Comparison of ENCODE assay signal across 9 mouse cellular contexts in genomic region chr1:36273288-36273687, GRCm38 (mm10). TPM values are rescaled to one million over a fixed set of nuclear protein-coding genes. Genes with fewer than 3 reads are reported as not detected.
DNase-seq lines count a peak whose midpoint lies in the region; ATAC-seq and TF ChIP-seq lines count a peak whose summit lies in the region.
"Had no signal": no experiment of that assay in that cellular context is flagged by ENCODE, and none has a peak within 500 bp of the region (broad histone marks: within the 10 kb centered on the region; RNA-seq: fewer than 3 reads in every experiment).

No protein-coding gene starts in this region.

- TF ChIP-seq POLR2A in bone marrow macrophage, adult 2 months (IDR thresholded peaks at IDR 0.05; ENCODE audit: borderline replicate concordance, low read depth, low read length): no peak

- peak overlapping the region; percentile 82 for H3K27ac ChIP-seq in bone marrow macrophage, adult 2 months (ENCODE audit: insufficient read depth, low read depth, low read length)
- peak overlapping the region; percentile 47 for H3K27ac ChIP-seq in liver, embryonic 11.5 days (ENCODE audit: low read depth, low read length)
- H3K27ac ChIP-seq in midbrain, embryonic 13.5 days: no peak overlapping the region
- H3K27ac ChIP-seq in hindbrain, embryonic 10.5 days: no peak overlapping the region
- H3K27ac ChIP-seq: embryonic facial prominence, embryonic 15.5 days had no signal

- no peak overlapping the region for H3K9ac ChIP-seq in liver, embryonic 11.5 days (ENCODE audit: low read depth, low read length)
- H3K9ac ChIP-seq in midbrain, embryonic 13.5 days (replicated peaks): no peak overlapping the region
- H3K9ac ChIP-seq: embryonic facial prominence, embryonic 15.5 days had no signal

- H3K27me3 ChIP-seq in G1E (ENCODE audit: insufficient read depth, low read length): no peaks in the 10 kb centered on the region
- H3K27me3 ChIP-seq in liver, embryonic 11.5 days (replicated peaks; ENCODE audit: control insufficient read depth, insufficient read depth, low read length): peaks cover 9% of the 10 kb centered on the region; the same call in 1 of the 2 replicates
- H3K27me3 ChIP-seq in midbrain, embryonic 13.5 days: peaks cover 13% of the 10 kb centered on the region; the same call in 1 of the 2 replicates
- H3K27me3 ChIP-seq in hindbrain, embryonic 10.5 days (ENCODE audit: insufficient read depth, poor library complexity, severe bottlenecking): peaks cover 43% of the 10 kb centered on the region

- 5% methylated on average over 9 of the region's 9 CpGs for WGBS in liver, embryonic 11.5 days
- 55% methylated on average over 9 of the region's 9 CpGs for WGBS in midbrain, embryonic 13.5 days
- WGBS in hindbrain, embryonic 10.5 days: 38% methylated on average over 9 of the region's 9 CpGs

- H3K4me3 ChIP-seq in G1E (ENCODE audit: low read depth, low read length): peak overlapping the region; percentile 73
- peak overlapping the region; percentile 70 for H3K4me3 ChIP-seq in bone marrow macrophage, adult 2 months (ENCODE audit: insufficient read depth, low read length)
- H3K4me3 ChIP-seq in liver, embryonic 11.5 days (ENCODE audit: low read depth, low read length): peak overlapping the region; percentile 14
- H3K4me3 ChIP-seq in midbrain, embryonic 13.5 days (replicated peaks): no peak overlapping the region
- no peak overlapping the region for H3K4me3 ChIP-seq in hindbrain, embryonic 10.5 days
- H3K4me3 ChIP-seq: embryonic facial prominence, embryonic 15.5 days had no signal

- peak overlapping the region; percentile 57 for H3K4me2 ChIP-seq in liver, embryonic 11.5 days
- H3K4me2 ChIP-seq in midbrain, embryonic 13.5 days (replicated peaks): no peak overlapping the region
- H3K4me2 ChIP-seq: embryonic facial prominence, embryonic 15.5 days had no signal

- peaks cover 13% of the 10 kb centered on the region for H3K9me3 ChIP-seq in G1E (replicated peaks)
- no peaks in the 10 kb centered on the region for H3K9me3 ChIP-seq in liver, embryonic 11.5 days (ENCODE audit: control insufficient read depth, low read length)
- H3K9me3 ChIP-seq in midbrain, embryonic 13.5 days: no peaks in the 10 kb centered on the region
- no peaks in the 10 kb centered on the region for H3K9me3 ChIP-seq in hindbrain, embryonic 10.5 days
- H3K9me3 ChIP-seq: embryonic facial prominence, embryonic 15.5 days had no signal

- H3K4me1 ChIP-seq in G1E (ENCODE audit: insufficient read depth, low read depth, low read length): peaks cover 90% of the 10 kb centered on the region
- peaks cover 37% of the 10 kb centered on the region for H3K4me1 ChIP-seq in bone marrow macrophage, adult 2 months (ENCODE audit: control insufficient read depth, insufficient read depth, low read length)
- H3K4me1 ChIP-seq in liver, embryonic 11.5 days (replicated peaks; ENCODE audit: control insufficient read depth, insufficient read depth, low read length): peaks cover 49% of the 10 kb centered on the region
- 0 out of 2 replicates have a peak, but pooled peaks cover 2% of the 10 kb centered on the region for H3K4me1 ChIP-seq in midbrain, embryonic 13.5 days (replicated peaks)
- H3K4me1 ChIP-seq in hindbrain, embryonic 10.5 days (replicated peaks): peaks cover 30% of the 10 kb centered on the region

- no peak for TF ChIP-seq CTCF in G1E (IDR thresholded peaks at IDR 0.05; ENCODE audit: low read depth, low read length)
- TF ChIP-seq CTCF in bone marrow macrophage, adult 2 months (IDR thresholded peaks at IDR 0.05; ENCODE audit: low read depth, low read length): no peak

- H3K36me3 ChIP-seq in G1E (replicated peaks): peaks cover 40% of the 10 kb centered on the region
- H3K36me3 ChIP-seq in liver, embryonic 11.5 days (ENCODE audit: control insufficient read depth, insufficient read depth, low read length): no peaks in the 10 kb centered on the region
- no peaks in the 10 kb centered on the region for H3K36me3 ChIP-seq in midbrain, embryonic 13.5 days
- no peaks in the 10 kb centered on the region for H3K36me3 ChIP-seq in hindbrain, embryonic 10.5 days
- H3K36me3 ChIP-seq: embryonic facial prominence, embryonic 15.5 days had no signal

- peak; percentile 86 for DNase-seq in G1E (ENCODE audit: low spot score)
- DNase-seq in liver, embryonic 11.5 days (ENCODE audit: low spot score): peak; percentile 65
- no peak for DNase-seq in hindbrain, embryonic 10.5 days (ENCODE audit: low spot score)

- ATAC-seq in G1E (ENCODE audit: extremely low read depth, insufficient number of reproducible peaks, low FRiP score, poor library complexity, severe bottlenecking): peak; percentile 74
- peak; percentile 72 to 85 for ATAC-seq in hematopoietic stem cell, adult 5-6 weeks (replicated peaks in 1 of 2; ENCODE audit: insufficient read depth in 1 of 2, low FRiP score in 2 of 2, low TSS enrichment in 1 of 2, low read depth in 1 of 2, poor library complexity in 2 of 2, severe bottlenecking in 2 of 2)
- ATAC-seq in liver, embryonic 11.5 days (replicated peaks; ENCODE audit: low FRiP score): 0 out of 2 replicates have a peak, but pooled peaks have one; percentile 28
- peak; percentile 74 for ATAC-seq in neutrophil, adult 5-6 weeks (ENCODE audit: extremely low read depth, insufficient number of reproducible peaks, low FRiP score, poor library complexity, severe bottlenecking)
- no peak for ATAC-seq in erythroblast, adult 5-6 weeks (replicated peaks; ENCODE audit: low FRiP score, poor library complexity, severe bottlenecking)
- ATAC-seq in midbrain, embryonic 13.5 days: no peak

RNA-seq across cellular contexts. Expression of gene Neurl3, which starts 1.2 kb away (rescaled TPM):
- total RNA-seq in G1E (2014; fragmentation: Nextera tagmentation) (140 and 142 TPM in 2 replicates), G1E (2017) (91.7 and 120 TPM in 2 replicates)
- 35.1 and 38.7 TPM in 2 replicates for polyA plus RNA-seq in G1E (2012)
- 168 and 181 TPM in 2 replicates for polyA plus RNA-seq in bone marrow macrophage, adult 2 months (2012; ENCODE audit: insufficient read depth, insufficient read length, missing spikeins)
- 64.3 and 66.8 TPM in 2 replicates for total RNA-seq in hematopoietic stem cell, adult 5-6 weeks (2017)
- 4.5 and 4.6 TPM in 2 replicates for polyA plus RNA-seq in liver, embryonic 11.5 days (2014; fragmentation: Nextera tagmentation; extraction: Ambion mirVana)
- 433 and 491 TPM in 2 replicates for total RNA-seq in neutrophil, adult 5-6 weeks (2017)
- 8.6 and 14.2 TPM in 2 replicates for total RNA-seq in erythroblast, adult 5-6 weeks (2015; ENCODE audit: low replicate concordance)
- 8.0 and 9.1 TPM in 2 replicates for total RNA-seq in erythroblast, adult 5-6 weeks (2017; ENCODE audit: low replicate concordance)
- polyA plus RNA-seq in midbrain, embryonic 13.5 days (2015; fragmentation: Nextera tagmentation; extraction: Ambion mirVana): 0.67 and 0.85 TPM in 2 replicates
- polyA plus RNA-seq in hindbrain, embryonic 10.5 days (2016; fragmentation: Nextera tagmentation; extraction: Ambion mirVana): 0.30 and 0.31 TPM in 2 replicates

RNA-seq across cellular contexts. Expression of gene Uggt1, which starts 28.8 kb away (rescaled TPM):
- 97.4 and 117 TPM in 2 replicates for total RNA-seq in G1E (2014; fragmentation: Nextera tagmentation)
- total RNA-seq in G1E (2017): 96.4 and 97.8 TPM in 2 replicates
- polyA plus RNA-seq in G1E (2012): 10.4 and 12.2 TPM in 2 replicates
- 38.3 and 43.1 TPM in 2 replicates for polyA plus RNA-seq in bone marrow macrophage, adult 2 months (2012; ENCODE audit: insufficient read depth, insufficient read length, missing spikeins)
- 76.5 and 89.6 TPM in 2 replicates for total RNA-seq in hematopoietic stem cell, adult 5-6 weeks (2017)
- polyA plus RNA-seq in liver, embryonic 11.5 days (2014; fragmentation: Nextera tagmentation; extraction: Ambion mirVana): 54.4 and 55.8 TPM in 2 replicates
- 103 and 117 TPM in 2 replicates for total RNA-seq in neutrophil, adult 5-6 weeks (2017)
- 17.5 and 18.6 TPM in 2 replicates for total RNA-seq in erythroblast, adult 5-6 weeks (2015; ENCODE audit: low replicate concordance)
- total RNA-seq in erythroblast, adult 5-6 weeks (2017; ENCODE audit: low replicate concordance): 23.0 and 42.7 TPM in 2 replicates
- polyA plus RNA-seq in midbrain, embryonic 13.5 days (2015; fragmentation: Nextera tagmentation; extraction: Ambion mirVana): 49.9 and 53.7 TPM in 2 replicates
- polyA plus RNA-seq in hindbrain, embryonic 10.5 days (2016; fragmentation: Nextera tagmentation; extraction: Ambion mirVana): 51.7 and 54.0 TPM in 2 replicates

RNA-seq across cellular contexts. Expression of gene Arid5a, which starts 34.2 kb away (rescaled TPM):
- total RNA-seq in G1E (2014; fragmentation: Nextera tagmentation) (5.5 and 8.7 TPM in 2 replicates), G1E (2017) (8.2 and 8.4 TPM in 2 replicates)
- polyA plus RNA-seq in G1E (2012): 32.1 and 33.6 TPM in 2 replicates
- 9.4 and 12.7 TPM in 2 replicates for polyA plus RNA-seq in bone marrow macrophage, adult 2 months (2012; ENCODE audit: insufficient read depth, insufficient read length, missing spikeins)
- total RNA-seq in hematopoietic stem cell, adult 5-6 weeks (2017): 33.3 and 38.5 TPM in 2 replicates
- 2.4 and 3.9 TPM in 2 replicates for polyA plus RNA-seq in liver, embryonic 11.5 days (2014; fragmentation: Nextera tagmentation; extraction: Ambion mirVana)
- total RNA-seq in neutrophil, adult 5-6 weeks (2017): 199 and 207 TPM in 2 replicates
- 2.3 and 5.6 TPM in 2 replicates for total RNA-seq in erythroblast, adult 5-6 weeks (2015; ENCODE audit: low replicate concordance)
- total RNA-seq in erythroblast, adult 5-6 weeks (2017; ENCODE audit: low replicate concordance): 2.6 and 3.2 TPM in 2 replicates
- polyA plus RNA-seq in midbrain, embryonic 13.5 days (2015; fragmentation: Nextera tagmentation; extraction: Ambion mirVana): 2.3 and 2.4 TPM in 2 replicates
- polyA plus RNA-seq in hindbrain, embryonic 10.5 days (2016; fragmentation: Nextera tagmentation; extraction: Ambion mirVana): 2.0 and 3.5 TPM in 2 replicates

Comparison
In these comparisons a context has a peak if more than half of its experiments do, and no peak if none do; other contexts are left out.
1. ATAC-seq: peak in G1E (single experiment), hematopoietic stem cell, adult 5-6 weeks (2 of 2), liver, embryonic 11.5 days (single experiment) and neutrophil, adult 5-6 weeks (single experiment); none in erythroblast, adult 5-6 weeks (single experiment) and midbrain, embryonic 13.5 days (single experiment).
2. H3K4me3 ChIP-seq: peak in G1E (single experiment), bone marrow macrophage, adult 2 months (single experiment) and liver, embryonic 11.5 days (single experiment); none in midbrain, embryonic 13.5 days (single experiment) and hindbrain, embryonic 10.5 days (single experiment).
3. H3K27ac ChIP-seq: peak in bone marrow macrophage, adult 2 months (single experiment) and liver, embryonic 11.5 days (single experiment); none in midbrain, embryonic 13.5 days (single experiment) and hindbrain, embryonic 10.5 days (single experiment).